In genomic region chr9:113741108-113741636, GRCm38 (mm10) we compare ENCODE assay signal across 8 mouse cellular contexts. TPM values are rescaled to one million over a fixed set of nuclear protein-coding genes. Genes with fewer than 3 reads are reported as not detected.
DNase-seq lines count a peak whose midpoint lies in the region; ATAC-seq and TF ChIP-seq lines count a peak whose summit lies in the region.

Gene Clasp2, plus strand, starts transcription at chr9:113741473.

- H3K9me3 ChIP-seq in hindbrain, postnatal 0 days (ENCODE audit: low read length), result no peaks in the 10 kb centered on the region

- no peaks in the 10 kb centered on the region for H3K36me3 ChIP-seq in hindbrain, postnatal 0 days (ENCODE audit: insufficient read depth, low read length)

- no peaks in the 10 kb centered on the region for H3K27me3 ChIP-seq in hindbrain, postnatal 0 days (ENCODE audit: insufficient read depth, low read length)

- H3K27ac ChIP-seq in hindbrain, postnatal 0 days, result peak within 1 kb of the TSS; percentile 69
- H3K27ac ChIP-seq in left cerebral cortex, adult 2 months, result peak within 1 kb of the TSS; percentile 89

- peak within 1 kb of the TSS; percentile 48 for H3K9ac ChIP-seq in hindbrain, postnatal 0 days (replicated peaks; ENCODE audit: low read length)

- no peak for TF ChIP-seq CTCF in hindbrain, postnatal 0 days (IDR thresholded peaks at IDR 0.05; ENCODE audit: low read depth)
- no peak for TF ChIP-seq CTCF in left cerebral cortex, adult 2 months (IDR thresholded peaks at IDR 0.05)

- DNase-seq in gastrocnemius, adult 8-10 months (ENCODE audit: low spot score in 2 of 2), result peak; percentile 48 to 59
- peak; percentile 88 for DNase-seq in hindbrain, postnatal 0 days (ENCODE audit: low spot score)
- peak; percentile 81 to 82 for DNase-seq in left cerebral cortex, adult 2 months (ENCODE audit: extremely low spot score in 1 of 2, low spot score in 2 of 2)
- peak; percentile 77 for DNase-seq in right cerebral cortex, adult 18-20 months
- DNase-seq in urinary bladder, adult 2 months (ENCODE audit: low spot score), result peak; percentile 66

- H3K4me1 ChIP-seq in hindbrain, postnatal 0 days (ENCODE audit: insufficient read depth, low read length), result 0 out of 2 replicates have a peak, but pooled peaks cover 5% of the 10 kb centered on the region

- peak within 1 kb of the TSS; percentile 60 for H3K4me3 ChIP-seq in hindbrain, postnatal 0 days (ENCODE audit: low read length)
- peak within 1 kb of the TSS; percentile 92 for H3K4me3 ChIP-seq in left cerebral cortex, adult 2 months

- 3% methylated on average over 47 of the region's 63 CpGs for WGBS in hindbrain, postnatal 0 days

- peak within 1 kb of the TSS; percentile 99 for H3K4me2 ChIP-seq in hindbrain, postnatal 0 days (ENCODE audit: low read depth, low read length)

- intact Hi-C loops in left cerebral cortex, adult 2 months (cut with DNase I), result loop anchor here (5.0 kb wide), 3 partner anchors 51 to 161 kb away; no protein-coding TSS in a partner anchor

- ATAC-seq in activated CD4-positive, CD25-positive, alpha-beta regulatory T cell, adult 4 months, result peak; percentile 74
- peak; percentile 76 for ATAC-seq in common myeloid progenitor, adult 5-6 weeks (replicated peaks; ENCODE audit: low read depth, poor library complexity, severe bottlenecking)
- ATAC-seq in hindbrain, postnatal 0 days, result peak; percentile 94
- peak; percentile 73 for ATAC-seq in megakaryocyte, adult 5-6 weeks (ENCODE audit: poor library complexity, severe bottlenecking)

RNA-seq across cellular contexts. Expression of gene Clasp2, which starts in this region (rescaled TPM):
- polyA plus RNA-seq in activated CD4-positive, CD25-positive, alpha-beta regulatory T cell, adult 4 months (2017; shearing (Covaris generic)), result 10 to 100 TPM in 1 of 2 experiments, 1 to 10 TPM in 1; 8.5 to 10.3 TPM
- 42.2 and 50.5 TPM in 2 replicates for total RNA-seq in common myeloid progenitor, adult 5-6 weeks (2017)
- total RNA-seq in gastrocnemius, adult 8-10 months (2022), result 10 to 100 TPM; 44.7 to 45.6 (median 44.9) TPM
- 242 and 250 TPM in 2 replicates for total RNA-seq in hindbrain, postnatal 0 days (2014; rRNA removed)
- 107 and 108 TPM in 2 replicates for polyA plus RNA-seq in hindbrain, postnatal 0 days (2015; fragmentation: Nextera tagmentation; extraction: Ambion mirVana)
- 100 to 1,000 TPM; 212 TPM for total RNA-seq in left cerebral cortex, adult 2 months (2021)
- total RNA-seq in megakaryocyte, adult 5-6 weeks (2015), result 32.2 and 36.0 TPM in 2 replicates
- total RNA-seq in megakaryocyte, adult 5-6 weeks (2017), result 32.2 and 35.8 TPM in 2 replicates
- polyA plus RNA-seq in urinary bladder, adult 2 months (2012; rRNA removed), result 12.0 and 15.6 TPM in 2 replicates

Comparison
In these comparisons a context has a peak if more than half of its experiments do, and no peak if none do; other contexts are left out.
1. Peak in every context shown above with its lines: DNase-seq, ATAC-seq, H3K4me3 ChIP-seq and H3K27ac ChIP-seq.